Mouse (Mus musculus): ENCODE data around the gene Gpr176. TPM values are rescaled to one million over a fixed set of nuclear protein-coding genes. Genes with fewer than 3 reads are reported as not detected.

The Gpr176 gene
- total and polyA plus RNA-seq, 3 experiments, result not detected

DNA sequence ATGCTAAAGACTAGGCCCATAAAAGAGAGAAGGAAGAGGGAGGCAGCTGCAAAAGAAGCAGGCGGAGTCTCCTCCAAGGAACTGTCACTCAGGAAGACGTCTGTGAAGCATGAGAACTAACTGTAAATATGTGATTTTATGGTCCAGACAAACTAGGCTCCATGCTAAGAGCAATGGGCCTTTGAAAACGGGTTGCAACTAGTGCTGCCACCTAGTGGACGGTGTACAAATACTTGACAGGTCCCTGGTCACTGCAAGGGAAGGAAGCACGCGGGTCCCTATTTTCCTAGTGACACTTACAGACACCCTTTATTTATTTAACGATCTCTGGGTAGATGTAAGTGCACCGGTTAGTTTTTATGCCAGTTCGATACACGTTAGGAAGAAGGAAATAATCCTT lies 127.3 kb downstream of the Gpr176 start:
- DNase-seq (ENCODE audit: low read depth, low spot score), result peak; percentile 74
- H3K79me2 ChIP-seq (ENCODE audit: control insufficient read depth, insufficient read depth, low read length, poor library complexity), result no peaks in the 10 kb centered on the region
- no peak overlapping the region for H3K9ac ChIP-seq (ENCODE audit: control insufficient read depth, low read depth, low read length, poor library complexity, severe bottlenecking)
- H3K27ac ChIP-seq (ENCODE audit: control insufficient read depth, low read depth, low read length), result no peak overlapping the region
- H3K27me3 ChIP-seq (ENCODE audit: control insufficient read depth in 1 of 2, insufficient read depth in 2 of 2, low read length in 2 of 2), result no peaks in the 10 kb centered on the region
- TF ChIP-seq USF1 (IDR thresholded peaks at IDR 0.05; ENCODE audit: low read depth, low read length) (no peak), NELFE (IDR thresholded peaks at IDR 0.05; ENCODE audit: low read depth, low read length) (no peak), KAT2A (conservative IDR thresholded peaks at IDR 0.05; ENCODE audit: low read depth, low read length) (no peak), USF2 (IDR thresholded peaks at IDR 0.05; ENCODE audit: borderline replicate concordance in 1 of 2, insufficient read depth in 1 of 2, low read depth in 1 of 2, low read length in 2 of 2) (no peak), CTCF (IDR thresholded peaks at IDR 0.05 in 2 of 3, conservative IDR thresholded peaks at IDR 0.05 in 1 of 3; ENCODE audit: control insufficient read depth in 1 of 3, insufficient read depth in 1 of 3, low read depth in 2 of 3, low read length in 3 of 3, poor library complexity in 1 of 3, severe bottlenecking in 1 of 3) (peak; percentile 66 to 81 (median 74)), MYC (IDR thresholded peaks at IDR 0.05; ENCODE audit: low read depth, low read length) (no peak), ZMIZ1 (IDR thresholded peaks at IDR 0.05; ENCODE audit: low read depth, low read length) (no peak), BHLHE40 (IDR thresholded peaks at IDR 0.05; ENCODE audit: borderline replicate concordance, low read depth, low read length) (no peak), RAD21 (IDR thresholded peaks at IDR 0.05; ENCODE audit: low read depth, low read length) (peak; percentile 41), CHD2 (IDR thresholded peaks at IDR 0.05; ENCODE audit: low read length) (no peak), MEF2A (IDR thresholded peaks at IDR 0.05; ENCODE audit: extremely low read depth, insufficient replicate concordance, low read depth, low read length, poor library complexity, severe bottlenecking) (no peak), EP300 (IDR thresholded peaks at IDR 0.05; ENCODE audit: low read depth in 1 of 2, low read length in 2 of 2) (no peak), GABPA (IDR thresholded peaks at IDR 0.05; ENCODE audit: low read depth, low read length) (no peak), POLR2A (IDR thresholded peaks at IDR 0.05; ENCODE audit: control insufficient read depth in 1 of 2, insufficient read depth in 1 of 2, low read depth in 1 of 2, low read length in 2 of 2, poor library complexity in 1 of 2) (no peak), MXI1 (IDR thresholded peaks at IDR 0.05; ENCODE audit: low read depth, low read length) (no peak), TCF12 (IDR thresholded peaks at IDR 0.05; ENCODE audit: low read depth, low read length) (no peak), MYB (IDR thresholded peaks at IDR 0.05; ENCODE audit: low read depth, low read length) (no peak), JUND (IDR thresholded peaks at IDR 0.05; ENCODE audit: low read depth, low read length) (no peak), SIN3A (IDR thresholded peaks at IDR 0.05; ENCODE audit: low read length) (no peak), RCOR1 (IDR thresholded peaks at IDR 0.05; ENCODE audit: low read depth, low read length) (no peak), ELF1 (IDR thresholded peaks at IDR 0.05; ENCODE audit: low read depth, low read length) (no peak), TBP (IDR thresholded peaks at IDR 0.05; ENCODE audit: low read depth, low read length) (no peak), ZC3H11A (IDR thresholded peaks at IDR 0.05; ENCODE audit: low read depth, low read length) (no peak), SMC3 (IDR thresholded peaks at IDR 0.05; ENCODE audit: low read depth, low read length) (peak; percentile 64)
- H3K36me3 ChIP-seq (ENCODE audit: control insufficient read depth in 1 of 2, insufficient read depth in 2 of 2, low read length in 2 of 2), result no peaks in the 10 kb centered on the region
- no peak overlapping the region for H3K4me3 ChIP-seq (ENCODE audit: control insufficient read depth in 1 of 2, insufficient read depth in 1 of 2, low read depth in 2 of 2, low read length in 2 of 2)
- H3K4me1 ChIP-seq (ENCODE audit: control insufficient read depth in 1 of 2, insufficient read depth in 2 of 2, low read length in 2 of 2), result no peaks in the 10 kb centered on the region
- no peaks in the 10 kb centered on the region for H3K9me3 ChIP-seq (replicated peaks; ENCODE audit: insufficient read depth, low read length)
